Mouse (Mus musculus) cerebellum, adult 11-12 months (tissue): ENCODE measurements around the gene Mast2.

Experiments used
- DNase-seq: peaks from one replicate; pipeline ENCODE4 v3.0.0; 2022

Gene Mast2

DNA sequence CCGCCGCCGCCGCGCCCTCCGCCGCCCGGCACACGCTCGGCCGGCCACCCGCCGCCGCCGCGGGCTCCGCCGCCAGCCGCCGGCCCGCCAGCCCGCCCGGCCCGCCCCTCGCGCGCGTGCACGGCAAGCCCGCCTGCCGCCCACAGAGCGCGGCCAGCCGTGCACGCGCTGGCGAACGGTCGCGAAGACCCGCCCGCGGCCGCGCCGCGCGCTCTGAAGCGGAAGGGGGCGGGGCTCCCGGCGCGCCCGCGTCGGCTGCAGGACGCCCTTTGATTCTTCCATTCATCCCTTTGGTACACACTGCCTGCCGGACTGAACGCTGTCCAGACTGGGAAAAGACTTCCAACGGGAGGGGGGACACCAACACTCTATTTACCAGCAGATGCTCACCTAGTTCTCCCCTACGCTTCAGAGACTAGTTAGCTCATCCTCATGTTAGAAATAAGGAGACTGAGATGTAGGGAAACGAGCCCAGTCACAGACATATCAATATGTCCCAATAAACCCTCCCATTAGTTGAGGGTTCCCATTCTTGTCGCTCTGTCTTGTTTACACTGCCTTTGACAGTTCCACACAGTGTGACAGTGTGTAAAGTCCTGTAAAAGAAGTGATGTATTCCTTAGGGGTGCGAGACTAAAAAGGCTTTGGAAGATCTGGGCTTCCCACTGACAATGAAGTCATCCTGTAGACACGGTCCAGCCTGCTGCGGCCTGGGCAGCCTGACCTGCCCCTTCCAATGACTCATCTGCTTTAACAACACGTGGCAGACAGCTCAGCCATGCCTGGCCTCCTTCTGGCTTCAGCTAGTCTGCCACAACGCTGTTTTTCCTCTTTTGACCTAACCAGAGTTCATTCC lies at the start of gene Mast2:
Mast2 (minus strand) TSS at position 58 of the 856 bp plus-strand sequence.
- DNase-seq: peak; percentile 90

DNA sequence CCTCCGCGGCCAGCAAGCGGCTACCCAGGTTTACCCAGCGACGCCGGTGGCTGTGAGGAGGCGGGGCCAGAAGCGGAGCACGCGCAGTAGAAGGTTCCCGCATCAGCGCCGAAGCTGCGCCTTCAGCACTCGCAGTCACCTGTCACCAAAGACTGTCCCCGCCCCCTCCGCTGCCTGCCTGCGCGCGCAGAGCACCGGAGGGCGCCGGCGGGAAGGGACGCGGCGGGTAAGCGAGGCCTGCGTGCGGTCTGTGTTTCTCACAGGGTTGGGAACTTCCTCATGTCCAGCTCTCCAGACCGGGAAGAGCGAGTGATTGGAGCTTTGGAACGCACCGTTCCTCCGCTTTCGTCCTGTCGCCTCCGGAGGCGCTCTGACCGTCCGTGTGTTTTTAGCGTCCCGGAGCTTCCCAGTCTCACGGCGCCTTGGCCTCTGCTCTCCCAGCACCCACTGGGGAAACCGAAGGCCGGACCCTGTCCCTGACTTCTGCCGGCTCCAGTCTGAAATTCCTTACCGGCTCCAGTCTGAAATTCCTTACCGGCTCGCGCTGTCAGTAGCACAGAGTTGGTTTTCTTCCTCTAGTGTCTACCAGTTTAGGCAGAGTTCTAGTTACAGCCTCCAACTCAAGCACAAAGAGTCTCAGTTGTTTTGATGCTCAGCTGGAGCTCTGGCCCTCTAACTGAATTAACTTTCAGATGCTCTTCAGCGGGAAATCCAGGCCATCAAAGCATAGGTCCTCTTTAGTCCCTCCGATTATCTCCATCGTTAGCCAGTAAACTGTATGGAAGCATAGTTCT lies 43.6 kb upstream of the Mast2 start, which contains the start of gene Ipp:
Ipp (plus strand) TSS at position 125 of the 794 bp plus-strand sequence.
- peak; percentile 97 for DNase-seq

DNA sequence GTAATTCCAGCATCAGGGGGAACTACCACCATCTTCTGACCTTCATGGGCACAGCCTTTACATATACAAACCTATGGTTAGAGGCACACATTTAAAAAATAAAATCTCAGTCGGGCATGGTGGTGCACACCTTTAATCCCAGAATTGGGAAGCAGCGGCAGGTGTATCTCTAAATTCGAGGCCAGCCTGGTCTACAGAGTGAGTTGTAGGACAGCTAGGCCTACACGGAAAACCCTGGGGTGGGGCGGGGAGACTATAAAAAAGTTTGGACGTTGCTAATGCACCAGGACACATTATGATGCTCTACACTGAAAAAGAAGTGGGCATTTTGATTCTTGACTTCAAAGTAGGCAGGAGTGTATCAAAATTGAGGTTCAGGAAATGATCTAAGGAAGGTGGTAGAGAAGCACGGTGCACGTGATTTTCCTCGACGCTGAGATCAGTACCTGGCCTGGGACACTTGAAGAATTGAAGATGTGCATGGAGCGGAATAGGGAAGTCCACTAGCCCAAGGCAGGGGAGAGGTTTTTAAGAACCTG lies 43.0 kb upstream of the Mast2 start:
- no peak for DNase-seq

DNA sequence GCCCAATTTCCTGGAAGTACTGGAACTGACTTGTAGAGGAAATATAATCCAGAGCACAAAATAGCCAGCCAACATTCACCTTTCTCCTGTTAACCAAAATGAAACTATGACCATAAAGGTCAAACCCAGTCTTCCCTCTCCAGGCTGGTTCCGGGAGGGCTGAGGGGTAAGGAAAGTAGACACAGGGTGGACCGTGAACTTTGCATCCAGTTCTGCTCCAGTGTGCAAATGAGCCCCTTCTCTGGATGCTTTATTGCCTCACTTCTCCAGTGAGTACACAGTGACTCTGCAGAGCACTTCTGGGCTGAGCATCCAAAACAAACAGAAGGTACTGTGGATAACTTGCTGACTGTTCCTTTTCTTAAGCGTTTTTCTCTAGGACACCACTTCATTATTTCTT lies 36.0 kb upstream of the Mast2 start:
- DNase-seq: no peak

DNA sequence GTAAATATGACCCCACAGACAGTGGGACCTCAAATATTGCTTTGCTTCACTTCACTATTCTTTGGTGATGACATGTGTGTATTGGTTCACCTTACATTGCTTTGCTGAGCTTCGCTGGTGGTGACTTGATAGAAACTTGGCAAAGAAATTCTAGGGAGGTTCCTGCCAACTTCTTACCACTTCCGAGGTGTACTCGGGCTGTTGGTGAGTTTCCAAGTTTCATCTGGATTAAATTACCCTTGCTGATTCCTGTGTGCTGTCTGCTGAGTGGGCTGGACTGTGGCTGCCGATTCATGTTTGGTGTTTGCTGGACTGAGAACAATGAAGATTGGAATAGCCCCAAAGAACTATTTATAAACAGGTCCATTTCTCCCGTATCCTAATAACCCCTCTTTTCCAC lies 29.7 kb upstream of the Mast2 start:
- DNase-seq: no peak

DNA sequence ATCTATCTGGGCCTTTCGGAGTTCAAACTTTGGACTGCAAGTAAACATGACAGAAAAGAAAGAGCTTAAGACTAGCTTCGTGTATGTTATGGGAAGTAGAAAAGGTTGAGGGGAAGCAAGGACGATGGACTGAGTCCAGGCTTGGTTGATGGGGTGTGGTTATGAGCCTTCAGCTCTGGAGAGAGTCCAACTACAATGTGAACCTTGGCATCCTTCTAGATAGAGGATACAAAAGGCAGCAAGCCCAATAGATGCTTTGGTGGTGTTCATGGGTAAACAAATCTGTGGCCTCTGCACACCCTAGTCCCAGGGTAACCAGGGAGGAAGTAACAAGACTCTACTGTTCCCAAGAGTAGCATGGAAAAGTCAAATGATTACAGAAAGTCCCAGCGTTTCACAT lies 28.5 kb upstream of the Mast2 start:
- DNase-seq: no peak

DNA sequence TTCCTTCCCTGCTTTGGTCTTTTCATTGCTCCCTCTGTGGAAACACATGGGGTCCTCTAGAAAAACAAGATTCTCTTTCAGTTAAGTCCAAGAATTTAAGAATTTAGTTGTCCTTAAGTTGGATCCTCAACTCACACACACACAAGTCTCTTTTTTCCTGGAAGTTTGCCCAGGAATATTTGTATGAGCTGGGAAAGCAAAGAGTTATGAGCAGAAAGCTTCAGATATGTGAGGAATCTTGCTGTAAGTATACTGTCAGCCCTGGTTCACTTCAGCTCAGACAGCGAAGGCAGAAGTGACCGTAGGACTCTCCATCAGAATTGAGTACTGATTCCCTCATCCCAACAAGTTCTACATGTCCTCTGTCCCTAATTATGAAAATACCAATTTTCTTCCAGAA lies 27.9 kb upstream of the Mast2 start:
- no peak for DNase-seq

DNA sequence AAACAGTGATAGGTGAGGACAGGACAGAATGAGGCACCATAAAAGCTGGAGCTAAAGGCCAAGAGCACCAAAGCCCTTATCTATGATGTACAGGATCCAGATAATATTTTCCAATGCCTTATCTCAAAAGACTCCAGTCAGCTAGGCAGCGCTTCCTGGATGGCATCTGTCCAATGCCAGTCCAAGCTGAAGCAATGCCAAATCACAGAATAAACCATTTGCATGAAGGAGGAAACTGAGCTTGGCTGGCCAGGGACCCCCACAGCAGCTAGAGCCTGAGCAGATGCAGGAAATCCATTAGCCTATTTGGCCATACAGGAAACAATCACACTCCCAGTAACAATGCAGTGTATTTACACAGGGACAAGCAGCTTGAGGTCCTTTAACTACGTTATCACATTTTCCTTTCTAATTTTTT lies 27.1 kb upstream of the Mast2 start:
- no peak for DNase-seq

DNA sequence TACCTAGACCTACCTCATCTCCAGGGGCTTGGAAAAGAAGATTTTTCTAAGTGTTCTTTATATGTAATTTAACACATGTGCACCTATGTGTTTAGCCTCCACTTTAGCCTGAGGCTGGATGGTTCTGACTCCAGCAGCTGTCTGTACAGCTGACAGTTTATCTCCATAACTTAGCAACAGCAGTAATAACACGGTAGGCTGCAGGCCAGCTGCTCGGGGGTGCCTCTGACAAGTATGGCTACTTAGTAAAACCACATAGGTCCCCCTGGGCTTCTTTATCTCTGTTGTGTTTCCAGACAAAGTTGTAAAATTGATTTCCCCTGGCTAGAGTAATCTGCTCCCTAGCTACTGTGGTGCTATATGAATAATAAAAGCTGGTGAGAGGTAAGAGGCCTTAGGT lies 19.5 kb upstream of the Mast2 start:
- no peak for DNase-seq

DNA sequence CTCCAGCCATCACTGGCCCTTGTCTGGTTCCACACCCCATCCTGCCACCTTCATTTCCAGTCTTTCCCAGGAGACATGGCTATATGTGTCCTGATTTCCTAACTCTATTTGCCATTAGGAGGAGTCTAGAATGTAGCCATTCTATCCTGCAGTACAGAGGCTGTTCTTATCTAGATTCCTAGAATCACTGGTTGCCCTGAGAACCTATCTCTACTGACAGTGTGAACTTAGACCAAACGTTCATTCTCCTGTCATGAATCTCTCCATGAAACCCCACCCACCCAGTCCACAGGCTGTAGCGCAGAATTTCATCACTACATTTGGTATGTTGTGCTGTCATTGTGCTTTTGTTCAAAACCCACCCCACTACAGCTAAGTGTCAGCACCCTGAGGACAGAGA lies 17.3 kb upstream of the Mast2 start:
- no peak for DNase-seq

DNA sequence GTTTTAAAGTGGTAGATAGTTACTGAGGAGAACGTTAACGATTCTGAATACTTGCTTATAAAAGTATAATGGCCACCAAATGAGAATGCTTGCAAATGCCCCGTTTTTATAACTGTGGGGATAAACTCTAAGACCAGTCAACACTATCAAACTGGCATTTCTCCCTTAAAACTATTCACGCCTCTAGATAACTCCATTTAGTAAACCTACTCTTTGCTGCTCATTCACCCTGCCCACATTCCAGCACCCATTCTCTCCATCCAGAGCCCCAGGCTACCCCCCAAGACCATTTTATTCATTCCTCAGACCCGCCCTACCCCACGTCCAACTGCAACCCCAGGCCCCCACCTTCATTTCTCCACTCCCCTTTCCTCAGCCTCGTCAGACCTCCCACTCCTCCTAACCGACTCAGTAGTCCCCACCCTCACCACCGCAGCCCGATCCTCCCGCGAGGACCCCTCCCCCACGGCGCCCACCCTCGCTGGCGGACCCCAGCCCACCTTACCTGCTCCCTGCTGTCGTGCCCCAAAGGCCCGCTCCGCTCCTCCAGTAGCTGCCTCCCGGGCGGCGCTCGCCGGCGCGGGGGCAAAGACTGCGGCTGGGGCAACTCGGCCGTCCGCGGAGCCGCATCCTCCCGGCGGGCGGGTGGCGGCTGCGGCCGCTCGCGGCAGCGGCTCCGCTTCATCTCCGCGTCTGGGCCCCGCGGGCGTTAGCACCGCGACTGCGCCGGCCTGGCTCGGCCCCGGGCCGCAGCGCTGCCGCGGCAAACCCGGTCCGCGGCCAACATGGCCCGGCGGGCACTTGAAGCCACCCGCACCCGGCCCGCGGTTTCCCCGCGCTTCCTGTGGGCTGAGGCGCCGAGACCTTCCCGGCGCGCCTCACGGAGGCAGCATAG lies 505 bp downstream of the Mast2 start:
- peak; percentile 61 for DNase-seq

DNA sequence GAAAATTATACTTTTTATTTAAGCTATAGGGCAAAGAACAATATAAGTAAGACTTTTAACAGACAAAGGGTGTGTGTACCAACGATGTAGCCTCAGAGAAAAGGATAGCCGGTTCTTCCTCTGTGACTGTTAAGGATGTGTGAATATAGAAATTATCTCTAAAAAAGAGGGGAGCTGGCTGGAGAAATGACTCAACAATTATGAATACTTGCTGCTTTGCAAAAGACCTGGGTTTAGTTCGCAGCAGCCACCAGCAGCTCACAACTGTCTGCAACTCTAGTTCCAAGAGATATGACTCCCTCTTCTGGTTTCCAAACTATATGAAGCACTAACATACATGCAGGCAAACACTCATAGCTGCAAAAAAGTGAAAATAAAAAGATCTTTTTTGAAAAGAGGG lies 2.0 kb downstream of the Mast2 start:
- no peak for DNase-seq

DNA sequence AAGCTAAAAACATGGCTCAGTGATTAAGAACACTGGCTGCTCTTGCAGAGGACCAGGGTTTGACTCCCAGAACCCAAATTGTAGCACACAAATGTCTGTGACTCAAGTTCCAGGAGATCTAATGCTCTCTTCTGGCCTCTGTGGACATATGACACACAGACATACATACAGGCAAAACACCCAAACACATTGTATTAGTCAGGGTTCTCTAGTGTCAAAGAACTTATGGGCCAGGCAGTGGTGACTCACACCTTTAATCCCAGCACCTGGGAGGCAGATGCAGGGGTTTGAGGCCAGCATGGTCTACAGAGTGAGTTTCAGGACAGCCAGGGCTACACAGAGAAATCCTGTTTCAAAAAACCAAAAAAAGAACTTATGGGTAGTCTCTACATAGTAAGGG lies 12.4 kb downstream of the Mast2 start:
- no peak for DNase-seq

DNA sequence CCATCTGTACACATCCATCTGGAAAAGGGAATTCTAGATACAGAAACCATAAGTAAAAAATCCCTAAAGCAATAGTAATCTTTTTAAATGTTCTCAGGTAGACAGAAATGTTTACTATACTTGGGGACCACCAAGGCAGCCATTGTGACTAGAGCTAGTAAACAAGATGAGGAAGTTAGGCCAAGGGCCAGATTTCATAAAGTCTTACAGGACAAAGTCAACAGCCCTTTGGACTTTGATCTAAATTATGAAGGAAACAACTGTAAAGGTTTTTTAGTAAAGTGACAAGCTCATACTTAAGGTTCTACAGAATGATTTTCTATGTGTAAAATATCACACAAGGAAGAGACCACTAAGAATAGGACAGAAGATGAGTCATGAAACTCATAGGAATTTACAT lies 14.0 kb downstream of the Mast2 start:
- DNase-seq: no peak

DNA sequence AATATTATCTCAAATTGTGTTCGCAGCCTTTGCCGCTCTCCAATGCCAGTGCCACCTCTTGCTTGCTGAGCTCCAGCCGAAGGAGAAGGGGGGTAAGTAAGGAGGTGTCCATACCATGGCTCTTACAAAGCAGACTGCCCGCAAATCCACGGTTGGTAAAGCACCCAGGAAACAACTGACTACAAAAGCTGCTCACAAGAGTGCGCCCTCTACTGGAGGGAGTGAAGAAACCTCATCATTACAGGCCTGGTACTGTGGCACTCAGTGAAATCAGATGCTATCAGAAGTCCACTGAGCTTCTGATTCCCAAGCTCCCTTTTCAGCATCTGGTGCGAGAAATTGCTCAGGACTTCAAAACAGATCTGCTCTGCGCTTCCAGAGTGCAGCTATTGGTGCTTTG lies 15.3 kb downstream of the Mast2 start:
- peak; percentile 44 for DNase-seq

DNA sequence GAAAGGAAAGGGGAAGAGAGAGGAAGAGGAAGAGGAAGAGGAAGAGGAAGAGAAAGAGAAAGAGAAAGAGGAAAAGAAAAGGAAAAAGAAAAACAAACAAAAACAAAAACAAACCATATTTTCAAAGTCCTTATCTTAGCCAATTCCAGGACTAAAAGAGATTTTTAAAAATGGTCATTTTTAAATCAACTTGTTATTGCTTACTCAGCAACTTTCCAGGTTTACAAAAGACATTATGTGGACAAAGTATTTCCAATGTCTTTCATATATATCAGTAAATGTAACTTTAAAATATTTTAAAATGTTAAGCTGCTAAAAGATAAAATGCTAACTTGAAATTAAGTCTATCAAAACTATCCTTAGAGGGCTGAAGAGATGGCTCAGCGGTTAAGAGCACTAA lies 24.6 kb downstream of the Mast2 start:
- no peak for DNase-seq

DNA sequence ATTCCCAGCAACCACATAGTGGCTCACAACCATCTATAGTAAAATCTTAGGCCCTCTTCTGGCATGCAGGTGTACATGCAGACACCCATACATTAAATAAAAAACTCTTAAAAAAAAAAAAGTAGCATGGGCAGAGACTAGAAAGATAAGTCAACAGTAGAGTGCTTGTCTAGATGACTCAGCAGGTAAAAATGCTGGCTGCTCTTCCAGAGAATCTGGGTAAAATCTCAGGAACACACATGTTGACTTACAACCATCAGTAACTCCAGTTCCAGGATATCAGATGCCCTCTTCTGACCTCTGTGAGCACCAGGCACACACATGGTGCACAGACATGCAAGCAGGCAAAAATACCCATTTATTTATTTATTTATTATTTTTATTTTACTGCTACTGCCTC lies 25.4 kb downstream of the Mast2 start:
- DNase-seq: no peak

DNA sequence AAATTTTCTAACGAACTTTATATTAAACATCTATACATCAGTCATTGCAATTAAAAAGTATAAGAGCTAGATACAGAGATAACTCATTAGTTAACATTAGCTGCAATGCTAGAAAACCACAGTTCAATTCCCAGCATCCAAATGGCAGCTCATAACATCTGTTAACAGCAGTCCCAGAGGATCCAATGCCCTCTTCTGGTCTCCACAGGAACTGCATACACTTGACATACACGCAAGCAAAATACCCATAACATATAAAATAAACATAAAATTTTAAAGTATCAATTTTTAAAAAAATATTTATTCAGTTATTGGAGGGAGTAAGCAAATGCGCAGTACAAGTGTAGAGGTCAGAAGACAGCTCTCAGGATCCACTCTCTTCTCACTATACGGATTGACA lies 28.4 kb downstream of the Mast2 start:
- no peak for DNase-seq

DNA sequence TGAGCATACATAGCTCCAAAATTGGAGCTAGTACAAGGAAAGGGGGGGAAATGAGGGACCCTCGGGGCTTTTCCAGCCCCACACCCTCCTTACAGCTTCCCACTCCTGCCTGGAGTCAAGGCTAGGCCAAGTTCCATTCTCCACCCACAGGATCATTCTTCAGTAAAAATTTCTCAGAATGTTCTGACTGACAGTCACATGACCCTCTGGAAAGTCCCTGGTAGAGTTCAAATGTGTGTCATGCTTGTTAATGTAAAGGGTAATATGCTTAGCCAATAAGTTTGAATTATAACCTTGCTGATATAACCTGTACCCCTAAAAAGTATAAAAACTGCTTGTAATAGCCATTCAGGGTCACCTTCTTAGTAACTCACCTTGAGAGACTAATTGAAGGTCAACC lies 41.8 kb downstream of the Mast2 start:
- DNase-seq: no peak

DNA sequence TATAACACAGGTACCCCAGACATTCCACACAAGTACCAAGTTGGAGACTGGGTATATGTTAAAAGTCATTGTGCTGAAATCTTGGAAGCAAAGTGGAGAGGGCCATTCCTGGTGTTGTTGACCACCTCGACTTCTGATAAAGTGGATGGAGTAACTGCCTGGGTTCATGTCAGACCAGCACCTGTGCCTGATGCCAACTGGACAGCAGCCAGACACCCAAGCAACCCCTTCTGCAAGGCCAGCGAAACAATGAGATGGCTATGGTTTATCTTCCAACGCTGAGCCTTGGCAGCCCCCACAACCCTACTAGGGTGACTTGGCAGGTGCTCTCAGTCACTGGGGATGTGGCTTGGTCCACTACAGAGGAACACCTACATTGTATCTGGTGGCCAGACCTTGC lies 42.8 kb downstream of the Mast2 start:
- DNase-seq: no peak

DNA sequence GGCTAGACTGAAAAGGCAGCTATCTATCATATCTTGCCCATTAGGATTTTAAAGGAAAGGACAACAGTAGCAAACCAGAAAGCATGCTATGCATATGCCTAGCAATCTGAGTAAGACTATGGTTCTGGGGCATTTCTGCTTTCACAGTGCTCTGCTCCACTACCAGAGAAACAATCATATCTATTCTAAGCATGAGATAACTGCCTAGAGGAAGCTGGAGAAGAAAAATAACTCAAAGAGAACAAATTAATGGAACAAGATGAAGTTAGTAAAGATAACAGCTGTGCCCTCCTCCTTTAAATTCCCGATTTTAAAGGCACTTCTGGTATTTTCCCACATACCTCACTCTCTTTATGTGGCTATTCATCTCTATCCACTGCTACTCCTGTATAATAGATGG lies 51.0 kb downstream of the Mast2 start:
- DNase-seq: no peak

DNA sequence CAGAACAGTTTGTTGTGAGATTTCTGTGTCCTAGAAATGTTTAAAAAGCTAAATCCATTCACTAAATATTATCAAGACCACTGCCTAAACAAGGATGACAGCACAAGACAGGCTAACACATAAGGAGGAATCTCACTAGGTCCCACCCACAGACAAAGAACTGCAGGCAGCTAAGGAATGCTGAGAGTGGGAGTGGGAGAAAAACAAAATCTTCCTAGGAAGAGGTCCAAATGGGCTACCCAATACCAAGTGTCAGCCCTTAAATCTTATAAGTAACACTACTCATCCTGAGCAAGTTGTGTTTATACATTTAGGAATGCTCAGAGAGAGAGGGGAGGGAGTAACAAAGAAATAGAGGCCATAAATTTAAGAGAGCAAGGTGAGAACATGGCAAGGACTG lies 52.6 kb downstream of the Mast2 start:
- no peak for DNase-seq

DNA sequence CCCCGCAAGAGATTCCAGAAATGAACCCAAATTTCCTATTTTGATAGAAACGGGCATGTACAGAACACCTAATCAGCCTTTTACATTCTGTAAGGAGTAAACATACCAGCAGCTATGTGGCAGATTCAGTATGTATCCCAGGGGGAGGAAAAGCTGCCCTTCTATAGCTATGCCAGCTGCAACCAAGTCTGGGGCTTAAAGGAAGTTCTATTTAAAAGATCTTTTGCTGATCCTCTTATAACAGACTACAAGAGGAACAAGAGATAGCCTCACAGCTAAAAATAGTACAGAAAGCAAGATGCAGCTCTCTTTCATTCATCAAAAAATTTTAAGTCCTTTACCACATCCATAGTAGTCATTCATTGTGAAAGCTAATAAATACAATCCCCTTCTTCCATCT lies 57.3 kb downstream of the Mast2 start:
- DNase-seq: no peak
